Mouse (Mus musculus): ENCODE data around the gene Jph3.

DNA sequence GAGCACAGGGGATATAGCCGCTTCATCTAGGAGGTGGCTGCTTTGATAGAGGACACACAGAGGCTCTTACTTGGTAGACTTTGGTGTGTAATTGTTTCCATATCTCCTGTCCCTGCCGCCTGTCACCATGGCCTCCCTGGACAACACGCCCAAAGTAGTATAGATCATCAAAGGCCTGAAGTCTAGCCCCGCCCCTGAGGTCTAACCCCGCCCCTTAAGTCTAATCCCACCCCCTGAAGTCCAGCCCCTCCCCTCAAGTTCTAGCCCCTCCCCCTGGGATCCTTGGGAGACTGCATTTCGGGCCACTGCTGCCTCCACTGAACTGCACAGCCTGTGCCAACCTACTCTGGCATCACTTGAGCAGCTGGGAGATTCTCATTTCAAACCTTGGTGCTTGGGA, 10.5 kb upstream of the Jph3 start:
- TF ChIP-seq POLR2A (IDR thresholded peaks at IDR 0.05; ENCODE audit: low read depth, low read length): no peak
- TF ChIP-seq CTCF (IDR thresholded peaks at IDR 0.05; ENCODE audit: borderline replicate concordance, insufficient read depth, low read length): no peak
